Mouse (Mus musculus) B cell, adult 2 months (primary cell): ENCODE results near the gene Neu4.
A peak's percentile ranks its signal among the peaks of the same experiment; 100 is the strongest.
"Not testable (repeated sequence)": the region's sequence is repeated elsewhere in the genome, so short reads cannot be mapped to it uniquely, and the experiment has no call there.

Source experiments
- DNase-seq, 2 experiments: peaks; one replicate each; pipeline ENCODE4 v3.0.0; 2022

Neu4 gene

DNA sequence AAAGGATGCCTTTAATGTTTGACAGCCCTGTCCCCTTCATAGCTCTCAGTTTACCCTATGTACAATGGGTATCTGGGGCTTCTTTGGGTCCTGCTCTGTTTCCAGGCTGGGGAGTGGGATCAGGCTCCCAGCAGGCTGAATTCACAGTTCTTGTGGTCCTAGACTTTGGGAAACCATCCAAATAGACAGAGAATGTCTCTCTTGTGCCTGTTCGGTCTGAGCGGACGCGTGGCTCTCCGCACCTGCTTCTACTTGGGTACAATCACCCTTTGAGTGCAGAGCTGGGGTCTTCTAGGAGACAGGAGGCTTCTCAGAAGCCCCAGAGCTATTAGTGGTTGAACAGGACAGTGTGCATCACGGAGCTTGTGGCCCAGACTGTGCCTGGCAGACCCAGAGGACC is at the start of gene Neu4:
Neu4 (plus strand) TSS at position 301 of the 400 bp plus-strand sequence.
- no peak for DNase-seq

DNA sequence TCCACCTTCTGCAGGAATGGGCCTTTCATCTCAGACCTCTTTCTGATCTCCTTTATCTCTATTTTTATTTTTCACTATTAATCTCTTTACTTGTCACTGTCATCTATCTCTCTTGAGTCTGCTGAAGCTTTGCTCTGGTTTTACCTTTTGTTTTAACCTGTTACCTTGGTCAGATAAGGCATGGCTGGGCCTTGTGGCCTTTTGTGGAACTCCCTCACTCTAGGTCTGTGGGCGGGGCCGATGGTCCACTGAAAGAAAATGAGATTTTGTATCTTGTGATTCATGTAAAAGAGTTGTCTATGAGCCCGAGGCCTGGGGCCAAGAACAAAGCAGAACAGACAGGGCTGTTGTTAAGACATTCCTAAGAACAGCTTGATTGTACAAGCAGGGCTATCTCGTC is 49.5 kb upstream of the Neu4 start:
- DNase-seq: not testable (repeated sequence)

DNA sequence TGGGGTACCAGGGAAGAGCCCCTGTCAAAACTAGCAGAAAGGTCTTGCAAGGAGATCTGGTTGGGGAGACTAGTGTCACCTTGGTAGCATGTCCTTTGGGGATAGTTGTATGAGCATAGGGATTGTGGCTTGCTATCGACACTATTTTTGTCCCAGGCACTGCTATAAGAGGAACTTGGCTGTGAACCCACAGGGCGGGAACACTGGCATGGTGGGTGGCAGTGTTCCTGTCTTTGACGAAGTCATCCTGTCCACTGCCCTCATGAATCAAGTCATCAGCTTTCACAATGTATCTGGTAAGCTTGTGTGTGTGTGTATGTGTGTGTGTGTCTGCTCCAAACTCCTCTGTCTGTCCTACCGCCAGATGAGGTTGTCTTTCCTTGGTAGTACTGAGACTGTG is 44.5 kb upstream of the Neu4 start:
- DNase-seq: not testable (repeated sequence)

DNA sequence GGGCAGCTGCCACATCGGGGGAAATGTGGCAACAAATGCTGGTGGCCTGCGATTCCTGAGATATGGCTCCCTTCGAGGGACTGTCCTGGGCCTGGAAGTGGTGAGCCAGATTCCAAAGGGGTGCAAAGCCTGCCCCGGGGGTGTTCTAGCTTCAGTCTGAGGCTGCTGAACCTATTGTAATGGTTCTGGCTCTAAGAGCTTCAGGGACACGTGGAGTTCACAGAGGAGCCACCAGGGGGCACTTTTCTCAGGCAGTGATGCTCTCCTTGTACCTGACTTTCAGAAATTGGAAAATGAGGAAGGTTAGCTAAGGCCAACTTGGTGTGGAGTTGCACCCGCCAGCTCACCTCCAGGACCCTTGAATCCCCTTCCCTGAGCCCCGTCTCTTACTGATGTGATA is 42.0 kb upstream of the Neu4 start:
- DNase-seq: not testable (repeated sequence)

DNA sequence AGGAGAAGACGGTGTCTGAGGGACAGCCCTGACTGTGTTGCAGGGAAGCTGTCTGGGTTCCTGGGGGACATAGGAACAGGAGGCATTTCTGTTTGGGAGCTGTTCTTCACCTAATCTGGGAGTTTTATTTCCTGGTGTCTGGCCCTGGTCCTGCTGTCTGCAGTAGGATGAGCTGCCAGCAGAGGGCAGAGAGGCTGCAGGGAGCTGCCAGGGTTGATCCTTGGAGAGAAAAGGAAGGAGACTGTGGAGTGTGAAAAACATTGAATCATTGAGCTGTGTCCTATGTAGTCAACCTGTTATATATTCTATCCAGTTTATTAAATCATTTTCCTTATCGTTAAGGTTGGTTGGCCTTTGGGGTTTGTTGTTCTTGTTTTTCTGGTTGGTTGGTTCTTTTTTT is 39.3 kb upstream of the Neu4 start:
- DNase-seq: not testable (repeated sequence)

DNA sequence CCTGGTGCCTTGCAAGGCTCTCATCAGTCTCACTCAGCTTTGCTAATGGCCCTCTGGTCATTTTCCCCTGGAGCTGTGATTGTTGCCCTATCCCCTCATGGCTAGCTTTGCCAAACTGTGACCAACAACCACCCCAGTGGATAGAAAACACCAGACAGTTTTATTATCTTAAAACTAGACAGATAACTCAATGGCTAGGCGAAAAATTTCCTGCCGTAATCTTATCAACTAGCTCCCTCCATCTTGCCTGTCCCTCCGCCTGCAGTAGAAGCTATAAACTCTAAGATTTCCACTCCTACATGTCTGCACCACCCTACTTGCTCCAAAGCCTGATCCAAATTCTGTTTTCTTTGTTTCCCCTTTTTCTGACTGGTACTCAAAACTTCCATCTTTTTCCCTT is 34.1 kb upstream of the Neu4 start:
- no peak for DNase-seq

DNA sequence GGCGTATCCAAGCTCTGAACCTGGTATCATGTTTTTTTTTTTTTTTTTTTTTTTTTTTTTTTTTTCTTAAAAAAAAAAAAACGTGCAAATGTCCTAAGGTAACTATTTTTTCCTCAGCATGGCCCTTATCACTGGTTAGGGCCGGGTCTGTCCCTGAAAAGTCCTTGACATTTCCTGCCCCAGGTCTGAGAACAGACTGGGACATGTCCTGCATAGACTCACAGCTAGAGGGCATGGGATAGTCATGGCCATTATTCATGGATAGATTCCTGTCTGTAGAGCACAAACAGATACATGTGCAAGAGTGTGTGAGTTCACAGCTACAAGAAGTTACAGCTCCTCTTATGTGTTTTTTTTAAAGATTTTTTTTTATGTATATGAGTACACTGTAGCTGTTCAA is 31.5 kb upstream of the Neu4 start:
- DNase-seq: no peak

DNA sequence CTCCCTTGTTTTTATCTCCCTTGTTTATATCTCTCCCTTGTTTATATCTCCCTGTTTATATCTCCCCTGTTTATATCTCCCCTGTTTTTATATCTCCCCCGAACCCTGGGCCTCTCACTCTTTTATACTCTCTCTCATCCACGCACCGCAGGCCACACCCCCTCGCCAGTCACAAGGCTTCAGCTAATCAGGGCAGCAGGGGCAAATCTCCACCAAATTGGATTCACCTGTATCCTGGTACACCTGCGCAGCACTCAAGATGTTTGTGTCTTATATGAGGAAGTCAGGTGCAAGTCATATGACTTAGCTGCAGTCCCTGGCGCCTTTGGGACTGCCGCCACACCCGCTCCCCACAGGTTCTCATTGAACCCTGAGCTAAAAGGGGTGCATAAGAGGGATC is 30.0 kb upstream of the Neu4 start, which contains the start of gene Gal3st2c:
Gal3st2c (plus strand) TSS at position 301 of the 400 bp plus-strand sequence.
- not testable (repeated sequence) for DNase-seq

DNA sequence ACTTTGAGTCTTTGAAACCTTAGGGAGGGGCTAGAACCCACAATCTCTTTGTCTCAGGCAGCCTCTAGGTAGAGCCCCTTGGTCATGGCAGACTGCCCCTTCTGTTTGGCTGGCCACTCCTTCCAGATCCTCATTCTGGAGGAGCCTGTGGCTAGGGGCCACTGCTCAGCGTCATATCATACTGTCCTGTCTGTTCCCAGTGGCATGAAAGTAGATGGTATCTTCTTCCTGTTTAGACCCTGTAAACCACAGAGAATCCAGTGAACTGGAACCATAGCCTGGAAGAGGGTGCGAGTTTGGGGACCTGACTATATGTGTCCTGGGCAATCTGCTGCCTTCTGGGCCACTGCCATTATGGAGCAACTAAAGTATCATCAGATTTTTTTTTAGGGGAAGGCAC is 29.2 kb upstream of the Neu4 start:
- not testable (repeated sequence) for DNase-seq

DNA sequence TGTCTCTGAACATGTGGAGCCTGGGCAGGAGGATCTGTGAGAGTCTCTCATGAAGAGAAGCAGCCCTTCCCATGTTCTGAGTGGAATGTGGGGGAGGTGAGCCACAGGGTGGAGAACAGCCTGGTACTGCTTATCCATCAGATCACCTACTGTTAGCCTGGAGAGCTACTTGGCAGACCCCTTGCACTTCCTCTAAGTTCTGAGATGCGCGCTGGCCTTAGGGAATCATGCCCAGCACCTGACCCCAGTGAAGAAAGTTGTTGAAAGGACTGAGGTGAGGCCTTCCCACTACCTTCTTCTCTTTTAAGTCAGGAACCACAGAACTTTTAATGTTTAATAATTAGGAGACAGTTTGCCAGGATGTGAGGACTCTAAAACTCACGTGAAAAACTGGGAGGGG is 28.8 kb upstream of the Neu4 start:
- DNase-seq: not testable (repeated sequence)

DNA sequence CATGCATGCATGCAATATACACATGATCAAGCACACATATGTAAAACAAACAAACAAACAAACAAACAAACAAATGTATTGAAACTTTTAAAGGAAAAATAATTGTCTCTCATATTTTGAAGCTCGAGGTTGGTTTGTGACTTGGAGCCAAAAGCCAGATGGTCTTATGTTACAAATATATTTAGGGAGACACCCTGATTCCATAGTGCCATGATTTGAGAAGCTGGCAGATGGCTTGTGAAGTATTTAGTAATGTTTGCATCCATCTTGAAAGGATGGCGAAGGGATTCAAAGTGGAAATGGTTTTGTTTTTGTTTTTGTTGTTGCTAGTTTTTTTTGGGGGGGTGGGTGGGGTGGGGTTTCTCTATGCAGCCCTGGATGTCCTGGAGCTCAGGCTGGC is 19.2 kb upstream of the Neu4 start:
- no peak for DNase-seq

DNA sequence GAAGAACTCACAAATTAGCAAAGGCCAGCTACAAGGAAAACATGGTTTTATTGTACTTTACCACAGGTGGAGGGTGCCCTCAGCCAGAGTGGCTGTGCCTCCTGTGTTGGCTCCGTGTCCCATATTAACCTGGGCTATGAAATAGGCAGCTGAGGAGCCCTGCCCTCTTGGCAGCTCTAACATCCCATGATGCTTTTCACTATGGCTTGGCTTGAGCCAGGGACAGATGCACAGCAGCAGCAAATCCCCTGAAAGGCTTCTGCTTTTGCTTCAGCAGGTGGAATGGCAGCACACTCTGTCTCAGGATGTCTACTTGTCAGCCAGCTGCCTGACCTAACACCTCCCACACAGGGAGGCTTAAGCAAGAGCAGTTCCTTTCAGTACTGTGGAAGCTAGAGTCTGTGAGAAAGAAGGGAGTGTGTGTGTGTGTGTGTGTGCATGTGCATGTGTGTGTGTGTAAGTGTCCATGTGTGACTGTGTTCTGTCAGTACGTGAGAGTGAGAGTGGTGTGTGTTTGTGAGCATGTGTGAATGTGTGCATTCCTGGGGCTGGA is 14.2 kb upstream of the Neu4 start:
- DNase-seq: not testable (repeated sequence)

DNA sequence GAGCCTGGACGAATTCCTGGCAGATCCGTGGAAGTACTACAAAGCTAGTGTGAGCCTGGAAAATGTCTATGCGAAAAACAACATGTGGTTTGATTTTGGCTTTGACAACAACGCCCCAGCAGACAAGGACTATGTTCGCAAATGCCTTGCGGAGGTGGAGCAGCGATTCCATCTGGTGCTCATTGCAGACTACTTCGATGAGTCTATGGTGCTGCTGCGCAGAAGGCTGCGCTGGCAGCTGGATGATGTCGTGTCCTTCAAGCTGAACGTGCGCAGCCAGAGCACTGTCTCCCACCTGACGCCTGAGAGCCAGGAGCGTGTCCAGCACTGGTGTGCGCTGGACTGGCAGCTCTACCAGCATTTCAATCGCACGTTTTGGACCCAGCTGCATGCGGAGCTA is 11.4 kb upstream of the Neu4 start:
- DNase-seq: not testable (repeated sequence)

DNA sequence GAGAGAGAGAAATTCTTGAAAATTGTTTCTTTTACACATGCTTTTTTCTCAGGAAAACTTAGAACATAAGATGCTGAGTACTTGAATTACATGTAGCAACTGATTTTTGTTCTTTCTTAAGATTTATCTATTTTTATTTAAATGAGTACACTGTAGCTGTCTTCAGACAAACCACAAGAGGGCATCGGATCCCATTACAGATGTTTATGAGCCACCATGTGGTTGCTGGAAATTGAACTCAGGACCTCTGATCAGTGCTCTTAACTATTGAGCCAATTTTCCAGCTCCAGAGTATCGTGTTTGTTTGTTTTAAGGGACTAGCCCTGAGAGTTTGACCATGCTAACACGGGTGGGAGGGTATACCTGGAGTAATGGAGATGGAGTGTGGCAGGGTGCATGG is 8.6 kb upstream of the Neu4 start:
- DNase-seq: no peak

DNA sequence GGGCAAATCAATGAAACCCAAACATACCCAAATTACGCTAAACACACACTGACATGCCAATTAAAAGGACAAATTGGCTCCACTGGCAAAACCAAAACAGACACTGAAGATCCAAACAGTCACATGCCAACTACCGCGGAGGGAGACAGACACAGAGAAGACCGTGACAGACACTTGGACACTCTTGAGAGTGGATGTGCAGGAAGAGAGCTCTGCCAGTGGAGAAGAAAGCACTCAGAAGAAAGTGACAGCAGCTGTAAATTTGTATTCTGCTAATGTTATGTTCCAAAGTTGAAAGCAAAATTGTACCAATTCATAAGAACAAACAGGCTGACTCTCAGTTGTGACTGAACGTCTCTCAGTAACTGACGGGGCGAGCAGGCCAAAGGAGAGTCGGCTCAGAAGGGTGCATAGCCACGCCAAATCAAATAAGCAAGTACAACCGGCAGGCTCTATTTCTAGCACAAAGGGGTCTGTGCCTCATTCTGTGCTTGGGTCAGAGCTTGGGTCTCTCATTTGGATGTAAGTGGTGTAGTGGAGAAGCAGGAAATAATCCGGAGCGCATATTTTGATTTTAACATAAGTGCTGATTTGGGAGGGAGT is 7.4 kb downstream of the Neu4 start:
- no peak for DNase-seq

DNA sequence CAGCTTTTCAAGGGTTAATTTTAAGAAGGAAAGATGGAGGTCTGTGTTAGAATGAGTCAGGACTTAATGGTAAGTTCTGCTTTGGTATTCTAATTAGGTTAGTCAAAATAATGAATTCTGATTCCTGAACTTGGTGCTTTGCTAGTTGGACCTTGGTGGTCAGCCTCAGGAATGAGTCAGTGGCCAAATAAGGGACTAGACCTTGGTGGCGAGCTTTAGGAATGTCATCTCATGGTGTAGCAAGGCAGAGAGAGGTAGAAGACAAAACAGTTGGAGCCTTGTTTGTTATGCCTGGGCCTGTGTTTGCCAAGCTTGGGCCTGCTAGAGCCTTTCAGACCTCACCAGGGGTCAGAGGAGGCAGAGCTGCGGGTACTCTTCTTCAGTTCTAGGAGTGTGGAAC is 8.5 kb downstream of the Neu4 start:
- DNase-seq: no peak

DNA sequence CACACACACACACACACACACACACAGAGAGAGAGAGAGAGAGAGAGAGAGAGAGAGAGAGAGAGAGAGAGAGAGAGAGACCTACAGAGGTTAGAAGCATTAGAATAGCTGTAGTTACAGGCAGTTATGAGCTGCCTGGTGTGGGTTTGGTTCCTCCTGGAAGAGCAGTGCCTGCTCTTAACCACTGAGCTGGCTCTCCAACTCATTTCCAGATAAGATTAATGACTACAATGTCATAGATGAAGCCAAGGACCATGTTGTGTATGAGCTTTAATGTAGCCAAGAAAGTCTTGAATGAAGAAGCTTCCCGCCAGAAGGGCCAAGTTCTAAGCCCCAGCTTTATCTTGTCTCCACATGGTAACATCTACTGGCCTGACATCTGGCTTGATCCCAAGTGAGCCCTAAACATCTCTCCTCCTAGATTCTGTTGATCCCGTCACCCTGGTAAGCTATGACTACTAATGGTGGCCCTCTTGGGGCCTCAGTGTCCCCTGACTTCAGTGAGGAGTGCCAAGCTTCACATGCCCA is 12.9 kb downstream of the Neu4 start:
- no peak for DNase-seq

DNA sequence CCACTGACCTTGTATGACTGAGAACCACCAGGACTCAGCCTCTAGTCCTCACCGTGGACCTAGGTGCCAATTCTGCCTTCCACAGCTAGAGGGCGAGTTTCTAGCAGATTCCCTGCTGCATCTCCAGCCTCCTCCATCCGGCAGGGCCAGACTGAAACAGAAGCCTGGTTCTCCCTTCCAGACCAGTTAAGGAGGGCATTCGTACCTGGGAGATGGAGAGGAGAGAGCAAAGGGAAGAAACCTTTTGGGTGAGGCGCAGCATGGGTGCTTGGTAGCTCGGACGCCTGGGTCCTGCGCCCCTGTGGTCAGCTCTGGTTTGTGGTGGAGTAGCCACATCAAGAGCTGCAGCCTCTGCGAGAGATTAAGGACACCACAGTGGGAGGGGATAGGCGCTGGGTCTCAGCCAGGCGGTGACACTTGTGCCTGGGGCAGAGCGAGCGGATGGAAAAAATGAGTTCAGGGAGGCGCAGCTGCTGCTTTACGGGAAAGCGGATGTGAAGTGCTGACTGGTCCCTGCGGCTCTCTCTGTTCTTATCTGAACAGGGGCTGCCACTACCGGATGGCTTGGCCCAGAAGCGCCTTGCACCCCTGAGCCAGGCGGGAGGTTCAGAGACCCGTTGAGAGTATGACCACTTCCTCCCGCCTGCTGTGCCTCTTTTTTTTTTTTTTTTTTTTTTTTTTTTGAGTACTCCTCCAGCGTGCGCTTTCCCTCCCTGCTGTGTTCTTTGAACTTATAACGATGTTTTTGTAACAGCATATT is 14.9 kb downstream of the Neu4 start:
- peak; percentile 73 to 74 for DNase-seq

DNA sequence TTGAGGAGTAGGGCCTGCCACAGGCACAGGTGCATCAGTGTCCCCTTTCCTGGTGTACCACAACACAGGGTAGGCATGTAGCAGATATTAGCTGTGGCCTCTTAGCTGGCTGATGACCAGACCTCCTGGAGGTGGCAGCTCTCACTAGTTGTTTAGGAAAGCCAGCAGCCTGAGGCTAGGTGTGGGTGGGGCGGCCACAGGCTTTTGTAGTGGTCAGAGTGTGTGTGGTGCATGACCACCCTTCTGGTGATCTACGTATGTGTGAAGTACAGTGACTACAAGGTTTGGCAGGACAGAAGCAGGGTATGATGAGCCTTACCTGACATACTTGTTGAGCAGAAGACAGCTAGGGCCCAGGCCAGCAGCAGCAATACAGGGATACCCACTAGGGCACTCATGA is 20.1 kb downstream of the Neu4 start:
- no peak for DNase-seq

DNA sequence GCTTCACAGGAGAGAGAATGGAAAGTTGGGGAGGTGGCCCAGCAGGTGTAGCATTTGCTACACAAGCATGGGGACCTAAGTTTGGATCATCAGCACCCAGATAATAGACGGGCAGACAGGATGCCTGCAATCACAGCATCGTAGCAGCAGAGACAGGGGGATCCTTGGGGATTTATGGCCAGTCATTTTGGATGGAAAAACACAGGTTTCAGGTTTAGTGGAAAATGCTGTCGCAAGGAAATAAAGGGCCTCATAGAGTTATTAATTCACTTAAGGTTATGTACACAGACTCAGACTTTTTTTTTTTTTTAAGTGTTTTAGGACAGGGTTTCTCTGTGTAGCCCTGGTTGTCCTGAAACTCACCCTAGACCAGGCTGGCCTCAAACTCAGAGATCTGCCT is 25.3 kb downstream of the Neu4 start:
- no peak for DNase-seq

DNA sequence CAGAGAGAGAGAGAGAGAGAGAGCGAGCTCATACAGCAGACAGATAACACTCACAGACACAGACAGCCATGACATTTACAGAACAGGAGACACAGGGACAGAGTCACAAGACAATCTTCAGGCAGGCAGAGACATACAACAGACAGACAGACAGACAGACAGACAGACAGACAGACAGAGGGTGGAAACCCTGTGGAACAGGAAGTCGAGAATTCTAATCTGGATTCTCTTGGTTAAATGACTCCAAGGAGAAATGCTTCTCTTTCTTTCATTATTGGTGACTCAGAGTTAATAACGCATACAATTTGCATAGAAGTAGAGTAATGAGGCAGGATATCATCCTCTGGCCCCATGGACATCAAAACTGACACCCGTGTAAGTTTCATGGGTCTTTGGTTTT is 26.3 kb downstream of the Neu4 start:
- DNase-seq: no peak

DNA sequence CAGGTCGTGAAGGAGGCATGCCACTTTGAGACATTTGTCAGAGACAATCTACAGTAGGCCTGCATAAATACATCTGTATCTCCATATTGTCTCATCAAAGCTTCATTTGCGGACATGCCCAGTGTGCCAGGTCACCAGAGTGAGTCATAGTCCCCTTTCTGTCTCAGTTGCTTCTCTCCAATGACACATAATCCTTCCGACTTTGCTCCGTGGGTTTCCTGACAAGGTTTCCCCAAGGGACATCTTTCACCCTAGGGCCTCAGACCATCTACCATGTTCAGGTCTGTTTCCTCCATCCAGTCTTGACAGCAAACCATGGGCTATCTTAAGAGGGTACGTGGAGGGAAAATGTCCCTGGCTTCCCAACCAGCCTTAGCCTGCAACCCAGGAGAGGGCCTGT is 30.9 kb downstream of the Neu4 start:
- no peak for DNase-seq

DNA sequence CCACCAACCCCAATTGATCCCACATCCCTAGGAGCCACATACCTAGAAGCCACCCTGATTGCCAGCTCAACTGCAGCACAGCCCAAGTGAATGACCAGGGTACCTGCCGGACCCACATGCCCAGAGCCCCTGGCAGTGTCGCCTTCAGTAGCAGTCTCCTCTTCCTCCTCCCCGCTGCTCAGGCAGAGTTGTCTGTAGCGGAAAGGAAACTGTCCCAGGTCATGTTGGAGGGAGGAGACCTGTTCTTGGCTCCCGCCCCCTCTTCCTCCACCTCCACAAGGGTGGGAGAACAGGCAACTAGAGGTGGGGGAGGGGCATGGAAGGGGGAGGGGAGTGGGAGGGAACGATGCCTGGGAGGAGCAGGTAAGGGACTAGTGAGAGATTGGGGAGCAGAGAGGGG is 32.1 kb downstream of the Neu4 start, which contains the start of gene Pdcd1:
Pdcd1 (minus strand) TSS at position 181 of the 400 bp plus-strand sequence.
- DNase-seq: no peak
